Mouse (Mus musculus) left cerebral cortex, postnatal 4 days (tissue): Measurements from ENCODE around the gene Fyn. TPM values are rescaled to one million over a fixed set of nuclear protein-coding genes. Genes with fewer than 3 reads are reported as not detected.
A peak's percentile ranks its signal among the peaks of the same experiment; 100 is the strongest.

Experiments
- DNase-seq: peaks from one replicate; pipeline ENCODE4 v3.0.0-alpha.2; 2022
- intact Hi-C: fragments of 180-260 bp; cut with DNase I; formaldehyde crosslinking; loops from one replicate; pipeline ENCODE4 v1.15.1; 2025
- total RNA-seq, 2 experiments: library from RNA; stranded (reverse); gene quantifications; 2 replicates each; pipeline ENCODE4 v1.2.3; 2021

Fyn gene
- total RNA-seq, 2 experiments from 2014 or later: 211 to 217 TPM

GRCm38 (mm10) chr10:39527113-39527512 lies 158.5 kb downstream of the Fyn start:
- DNase-seq: no peak
- intact Hi-C loops: loop anchor here (10.0 kb wide), 1 partner anchor 142 kb away; no protein-coding TSS in a partner anchor

DNA sequence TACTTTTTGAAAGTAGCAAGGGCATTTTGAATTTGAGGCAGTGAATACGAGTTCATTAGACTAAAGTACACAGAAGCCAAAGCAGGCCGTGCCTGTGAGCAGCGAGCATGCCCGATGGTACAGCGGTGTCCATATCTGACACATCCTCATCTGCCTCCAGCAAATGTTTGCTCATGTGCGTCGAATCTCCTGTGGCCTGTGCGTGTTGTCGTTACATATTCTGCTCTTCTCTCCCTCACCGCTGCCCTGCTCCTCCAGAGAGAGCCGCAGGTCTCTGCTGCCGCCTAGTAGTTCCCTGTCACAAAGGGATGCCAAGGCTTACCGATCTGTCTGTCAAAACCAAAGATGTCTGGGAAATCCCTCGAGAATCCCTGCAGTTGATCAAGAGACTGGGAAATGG lies 160.5 kb downstream of the Fyn start:
- intact Hi-C loops: loop anchor here (10.0 kb wide), 1 partner anchor 144 kb away; no protein-coding TSS in a partner anchor
- no peak for DNase-seq

- intact Hi-C loops: no loop called here
- no peak for DNase-seq
Observed at GRCm38 (mm10) chr10:39532008-39532740, 163.5 kb downstream of the Fyn start.

- intact Hi-C loops: no loop called here
- no peak for DNase-seq
Observed at GRCm38 (mm10) chr10:39532823-39533222, 164.2 kb downstream of the Fyn start.

DNA sequence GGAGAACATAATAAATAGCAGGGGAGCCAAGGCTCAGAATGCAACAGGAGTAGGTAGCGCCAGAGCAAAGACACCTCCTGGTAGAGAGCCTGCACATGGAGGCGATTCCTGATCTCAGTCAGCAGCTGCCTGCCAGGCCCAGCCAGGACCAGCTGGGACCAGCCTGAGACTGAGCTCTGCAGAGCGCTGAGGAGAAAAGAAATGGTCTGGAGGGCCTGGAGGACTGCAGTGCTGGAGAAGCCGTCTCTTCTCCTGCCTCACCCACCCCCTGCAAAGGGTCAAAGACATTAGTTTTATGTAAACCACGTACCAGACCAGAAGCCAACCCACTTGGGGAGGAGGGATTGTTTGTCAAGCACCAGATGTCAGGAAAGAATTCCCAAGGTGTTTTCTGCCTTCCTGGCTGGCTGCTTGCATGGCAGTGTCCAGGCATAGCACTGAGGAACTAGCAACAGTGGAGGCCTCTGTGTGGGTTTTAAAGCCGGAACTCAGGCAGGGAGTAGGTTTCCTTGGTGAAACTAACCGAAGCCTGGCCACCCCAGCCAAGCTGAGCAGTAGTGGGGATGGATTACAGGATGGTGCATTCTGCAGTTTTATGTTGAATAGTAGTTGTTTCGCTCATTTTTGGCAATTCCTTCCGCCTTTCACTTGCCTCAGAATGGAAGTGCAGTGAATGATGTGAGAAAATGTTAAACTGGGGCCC lies 165.8 kb downstream of the Fyn start:
- DNase-seq: peak; percentile 51
- intact Hi-C loops: no loop called here

GRCm38 (mm10) chr10:39535347-39535746 lies 166.7 kb downstream of the Fyn start:
- DNase-seq: peak; percentile 54
- intact Hi-C loops: no loop called here

GRCm38 (mm10) chr10:39536258-39536657 lies 167.6 kb downstream of the Fyn start:
- intact Hi-C loops: no loop called here
- peak; percentile 67 for DNase-seq

- intact Hi-C loops: loop anchor here (5.0 to 10.0 kb wide), 2 partner anchors 95 to 192 kb away; partner anchors contain the start of gene Rev3l
- DNase-seq: no peak
Observed at GRCm38 (mm10) chr10:39540012-39540647, 171.5 kb downstream of the Fyn start.

- intact Hi-C loops: loop anchor here (5.0 to 10.0 kb wide), 2 partner anchors 94 to 191 kb away; partner anchors contain the start of gene Rev3l
- peak; percentile 57 for DNase-seq
Observed at GRCm38 (mm10) chr10:39540995-39541394, 172.3 kb downstream of the Fyn start.

DNA sequence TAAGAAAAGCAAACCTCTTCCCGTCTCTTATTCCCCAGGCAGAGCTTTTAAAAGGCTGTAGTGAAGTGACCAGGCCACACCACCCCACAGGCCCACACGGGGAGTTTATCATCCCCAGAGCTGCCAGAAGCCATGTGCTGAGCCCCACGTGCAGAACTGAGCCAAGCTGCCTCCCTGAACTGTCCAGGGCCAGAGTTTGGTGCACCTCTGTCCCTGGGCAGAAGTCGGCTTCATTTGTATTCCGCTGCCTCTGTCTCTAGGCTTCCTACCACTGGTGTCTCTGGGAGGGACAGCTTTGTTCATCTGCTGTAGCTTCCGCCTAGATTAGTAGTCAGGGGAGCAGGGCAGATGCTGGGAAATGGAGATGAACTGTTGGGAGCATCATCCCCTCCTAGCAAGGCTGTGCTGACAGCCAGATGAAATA lies 172.8 kb downstream of the Fyn start:
- no peak for DNase-seq
- intact Hi-C loops: loop anchor here (5.0 to 10.0 kb wide), 2 partner anchors 93 to 191 kb away; partner anchors contain the start of gene Rev3l

GRCm38 (mm10) chr10:39541951-39542521 lies 173.4 kb downstream of the Fyn start:
- intact Hi-C loops: loop anchor here (5.0 to 10.0 kb wide), 2 partner anchors 93 to 190 kb away; partner anchors contain the start of gene Rev3l
- peak; percentile 57 for DNase-seq

- intact Hi-C loops: loop anchor here (5.0 to 10.0 kb wide), 2 partner anchors 92 to 190 kb away; partner anchors contain the start of gene Rev3l
Observed at GRCm38 (mm10) chr10:39542535-39543257, 174.0 kb downstream of the Fyn start.

GRCm38 (mm10) chr10:39543258-39543770 lies 174.7 kb downstream of the Fyn start:
- no peak for DNase-seq
- intact Hi-C loops: loop anchor here (5.0 to 10.0 kb wide), 2 partner anchors 91 to 189 kb away; partner anchors contain the start of gene Rev3l

More at GRCm38 (mm10) chr10:39542535-39543257, 174.0 kb downstream of the Fyn start:
- DNase-seq: peak; percentile 73

- no peak for DNase-seq
- intact Hi-C loops: loop anchor here (10.0 kb wide), 1 partner anchor 87 kb away; no protein-coding TSS in a partner anchor
Observed at GRCm38 (mm10) chr10:39547369-39548074, 178.9 kb downstream of the Fyn start.

GRCm38 (mm10) chr10:39550791-39551190 lies 182.1 kb downstream of the Fyn start:
- intact Hi-C loops: no loop called here
- DNase-seq: no peak

- peak; percentile 39 for DNase-seq
- intact Hi-C loops: no loop called here
Observed at GRCm38 (mm10) chr10:39551637-39552185, 183.1 kb downstream of the Fyn start.

DNA sequence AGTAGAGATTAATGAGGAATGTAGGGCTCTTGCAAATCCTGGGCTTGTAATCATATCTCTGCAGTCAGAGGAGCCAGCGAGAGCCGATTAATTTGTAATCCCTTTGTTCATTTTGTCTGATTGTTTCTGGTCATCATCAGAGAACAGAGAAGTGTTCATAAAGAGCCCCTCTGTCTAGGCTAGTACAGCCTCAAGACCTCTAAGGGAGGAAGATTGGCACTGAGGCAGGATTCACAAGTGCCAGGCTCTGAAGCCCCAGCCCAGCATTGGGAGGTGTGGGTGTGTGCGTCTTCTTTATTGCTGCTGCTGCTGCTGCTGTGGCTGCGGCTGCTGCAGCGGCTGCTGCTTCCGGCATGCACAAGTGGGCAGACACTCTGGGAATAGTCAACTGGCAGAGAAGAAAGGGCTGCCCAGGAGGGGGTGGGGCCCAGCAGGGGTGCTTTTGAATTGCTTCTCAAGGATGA lies 183.7 kb downstream of the Fyn start:
- intact Hi-C loops: no loop called here

GRCm38 (mm10) chr10:39552903-39553302 lies 184.2 kb downstream of the Fyn start:
- intact Hi-C loops: no loop called here
- DNase-seq: no peak

More for the DNA sequence above, 183.7 kb downstream of the Fyn start:
- no peak for DNase-seq
